Mouse (Mus musculus): ENCODE measurements around the gene Ehbp1l1. TPM values are rescaled to one million over a fixed set of nuclear protein-coding genes. Genes with fewer than 3 reads are reported as not detected.
"Not testable (repeated sequence)": the region's sequence is repeated elsewhere in the genome, so short reads cannot be mapped to it uniquely, and the experiment has no call there.

Gene Ehbp1l1
- polyA plus RNA-seq, 1 experiment from 2014 or later: 8.9 TPM

DNA sequence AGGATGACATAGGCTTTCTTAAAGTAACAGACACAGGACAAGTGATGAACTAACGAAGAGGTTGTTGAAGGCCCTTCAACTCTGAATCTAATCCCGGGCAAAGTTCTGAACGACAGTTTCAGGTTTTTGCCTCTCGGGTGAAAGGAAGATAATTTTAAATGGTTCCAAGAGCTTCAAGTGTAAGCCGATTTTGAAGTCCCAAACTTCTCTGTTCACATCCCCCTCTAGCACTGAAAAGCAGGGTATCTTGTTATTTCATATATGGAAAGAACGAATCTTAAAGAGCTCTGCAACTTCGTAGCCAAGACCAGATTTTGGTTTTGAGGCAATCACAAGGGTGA is 37.1 kb downstream of the Ehbp1l1 start:
- peaks cover 29% of the 10 kb centered on the region for H3K4me1 ChIP-seq (ENCODE audit: control insufficient read depth, insufficient read depth, low read length)
- H3K27ac ChIP-seq (ENCODE audit: low read depth, low read length): peak overlapping the region; percentile 82
- peak overlapping the region; percentile 86 for H3K4me3 ChIP-seq (ENCODE audit: low read depth, low read length)
- H3K9ac ChIP-seq (replicated peaks; ENCODE audit: low read depth, low read length): peak overlapping the region; percentile 81
- no peaks in the 10 kb centered on the region for H3K27me3 ChIP-seq (ENCODE audit: control insufficient read depth, insufficient read depth, low read length)
- ATAC-seq (ENCODE audit: low read depth): no peak
- no peaks in the 10 kb centered on the region for H3K9me3 ChIP-seq (ENCODE audit: control insufficient read depth, low read length)
- peak overlapping the region; percentile 95 for H3K4me2 ChIP-seq (ENCODE audit: low read depth, low read length)
- peaks cover 35% of the 10 kb centered on the region for H3K36me3 ChIP-seq (ENCODE audit: control insufficient read depth, insufficient read depth, low read length)
- 2% methylated on average over 7 of the region's 7 CpGs for WGBS

DNA sequence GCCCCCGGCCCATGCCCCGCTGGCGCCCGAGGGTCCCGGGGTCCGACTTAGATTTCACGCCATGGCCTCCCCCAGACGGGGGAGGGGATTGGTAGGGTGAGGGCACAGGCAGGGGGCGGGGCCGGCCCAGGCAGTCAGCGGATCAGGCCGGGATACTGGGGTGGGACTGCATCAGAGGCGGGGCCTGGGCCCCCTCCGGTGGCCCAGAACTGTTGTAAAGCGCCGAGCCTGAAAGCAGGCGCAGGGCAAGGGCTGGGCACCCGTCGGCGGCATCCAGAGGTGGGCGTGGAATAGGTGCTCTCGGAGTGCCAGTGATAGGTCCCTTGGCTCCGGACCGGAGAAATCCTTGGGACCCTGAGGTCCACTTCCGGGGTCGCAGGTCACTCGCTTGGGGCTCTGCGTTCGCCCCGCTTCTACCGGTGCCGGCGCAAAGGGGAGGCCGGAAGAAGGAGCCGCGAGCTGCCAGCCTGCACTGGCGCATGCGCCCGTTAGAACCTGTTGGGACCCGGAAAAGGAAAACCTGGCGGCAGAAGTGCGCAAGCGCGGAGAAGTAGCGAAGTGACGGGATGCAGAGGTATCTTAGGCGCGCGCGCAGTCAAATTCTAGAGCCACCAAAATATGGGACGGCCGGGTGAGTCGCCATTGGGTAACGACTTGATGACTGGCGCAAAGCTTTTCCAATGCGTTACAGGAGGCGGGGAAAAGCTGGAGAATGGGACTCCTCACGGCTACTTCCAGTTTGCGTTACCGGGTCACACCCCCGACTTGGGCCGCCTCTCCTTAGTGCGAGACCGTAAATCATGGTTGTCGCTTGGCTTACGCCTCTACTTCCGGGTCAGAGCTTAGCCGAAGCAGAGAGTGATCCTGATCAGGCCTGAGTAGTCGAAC is 37.7 kb downstream of the Ehbp1l1 start, which contains the start of the genes Map3k11 and Pcnx3:
Map3k11 (plus strand) TSS at position 543 of the 888 bp plus-strand sequence.
Pcnx3 (minus strand) TSS at position 709 of the 888 bp plus-strand sequence.
- peak; percentile 96 for ATAC-seq (ENCODE audit: low read depth)
- WGBS: under 1% methylated on average over 69 of the region's 69 CpGs
- Histone ChIP-seq H3K36me3 (ENCODE audit: control insufficient read depth, insufficient read depth, low read length) (peaks cover 40% of the 10 kb centered on the region), H3K9ac (replicated peaks; ENCODE audit: low read depth, low read length) (peak within 1 kb of the TSS; percentile 81), H3K4me1 (ENCODE audit: control insufficient read depth, insufficient read depth, low read length) (peaks cover 29% of the 10 kb centered on the region), H3K27me3 (ENCODE audit: control insufficient read depth, insufficient read depth, low read length) (no peaks in the 10 kb centered on the region), H3K4me3 (ENCODE audit: low read depth, low read length) (peak within 1 kb of the TSS; percentile 86), H3K9me3 (ENCODE audit: control insufficient read depth, low read length) (no peaks in the 10 kb centered on the region), H3K27ac (ENCODE audit: low read depth, low read length) (peak within 1 kb of the TSS; percentile 82), H3K4me2 (ENCODE audit: low read depth, low read length) (peak within 1 kb of the TSS; percentile 95)

- H3K27me3 ChIP-seq (ENCODE audit: control insufficient read depth, insufficient read depth, low read length): no peaks in the 10 kb centered on the region
- ATAC-seq (ENCODE audit: low read depth): no peak
- H3K9me3 ChIP-seq (ENCODE audit: control insufficient read depth, low read length): no peaks in the 10 kb centered on the region
- peaks cover 46% of the 10 kb centered on the region for H3K36me3 ChIP-seq (ENCODE audit: control insufficient read depth, insufficient read depth, low read length)
- peak overlapping the region; percentile 82; the same call in 1 of the 2 replicates for H3K27ac ChIP-seq (ENCODE audit: low read depth, low read length)
- peak overlapping the region; percentile 95 for H3K4me2 ChIP-seq (ENCODE audit: low read depth, low read length)
- WGBS: 18% methylated on average over 9 of the region's 9 CpGs
- peak overlapping the region; percentile 86 for H3K4me3 ChIP-seq (ENCODE audit: low read depth, low read length)
- peak overlapping the region; percentile 81 for H3K9ac ChIP-seq (replicated peaks; ENCODE audit: low read depth, low read length)
- H3K4me1 ChIP-seq (ENCODE audit: control insufficient read depth, insufficient read depth, low read length): peaks cover 29% of the 10 kb centered on the region
Measured at GRCm38 (mm10) chr19:5687738-5688137, 38.4 kb downstream of the Ehbp1l1 start.

GRCm38 (mm10) chr19:5686954-5687353 is 39.2 kb downstream of the Ehbp1l1 start:
- not testable (repeated sequence) for H3K9ac ChIP-seq (replicated peaks; ENCODE audit: low read depth, low read length); H3K27me3 ChIP-seq (ENCODE audit: control insufficient read depth, insufficient read depth, low read length); H3K4me3 ChIP-seq (ENCODE audit: low read depth, low read length); H3K9me3 ChIP-seq (ENCODE audit: control insufficient read depth, low read length); H3K27ac ChIP-seq (ENCODE audit: low read depth, low read length); H3K4me2 ChIP-seq (ENCODE audit: low read depth, low read length); ATAC-seq (ENCODE audit: low read depth)
- 89% methylated on average over 11 of the region's 12 CpGs for WGBS
- peaks cover 54% of the 10 kb centered on the region for H3K36me3 ChIP-seq (ENCODE audit: control insufficient read depth, insufficient read depth, low read length)
- H3K4me1 ChIP-seq (ENCODE audit: control insufficient read depth, insufficient read depth, low read length): peaks cover 29% of the 10 kb centered on the region

DNA sequence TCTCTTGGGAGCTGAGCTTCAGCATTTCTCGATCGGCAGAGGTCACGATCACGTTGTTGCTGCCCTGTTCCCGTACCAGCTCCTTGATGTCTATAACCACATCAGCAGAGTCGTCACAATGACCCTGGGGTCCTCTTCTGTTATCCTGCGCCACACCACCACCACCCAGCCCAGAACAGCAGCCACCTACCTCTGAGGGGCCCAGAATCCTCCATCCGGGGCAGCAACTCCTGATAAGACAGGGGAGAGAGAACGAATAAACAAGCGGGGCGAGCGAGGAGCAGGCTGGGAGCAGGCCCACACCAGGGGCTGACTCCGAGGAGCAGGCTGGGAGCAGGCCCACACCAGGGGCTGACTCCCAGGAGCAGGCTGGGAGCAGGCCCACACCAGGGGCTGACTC is 39.7 kb downstream of the Ehbp1l1 start:
- Histone ChIP-seq H3K27ac (ENCODE audit: low read depth, low read length) (no peak overlapping the region), H3K4me3 (ENCODE audit: low read depth, low read length) (no peak overlapping the region), H3K9me3 (ENCODE audit: control insufficient read depth, low read length) (no peaks in the 10 kb centered on the region), H3K9ac (replicated peaks; ENCODE audit: low read depth, low read length) (no peak overlapping the region), H3K4me2 (ENCODE audit: low read depth, low read length) (no peak overlapping the region), H3K27me3 (ENCODE audit: control insufficient read depth, insufficient read depth, low read length) (no peaks in the 10 kb centered on the region), H3K4me1 (ENCODE audit: control insufficient read depth, insufficient read depth, low read length) (peaks cover 27% of the 10 kb centered on the region), H3K36me3 (ENCODE audit: control insufficient read depth, insufficient read depth, low read length) (peaks cover 58% of the 10 kb centered on the region)
- WGBS: 95% methylated on average over 13 of the region's 13 CpGs
- no peak for ATAC-seq (ENCODE audit: low read depth)

DNA sequence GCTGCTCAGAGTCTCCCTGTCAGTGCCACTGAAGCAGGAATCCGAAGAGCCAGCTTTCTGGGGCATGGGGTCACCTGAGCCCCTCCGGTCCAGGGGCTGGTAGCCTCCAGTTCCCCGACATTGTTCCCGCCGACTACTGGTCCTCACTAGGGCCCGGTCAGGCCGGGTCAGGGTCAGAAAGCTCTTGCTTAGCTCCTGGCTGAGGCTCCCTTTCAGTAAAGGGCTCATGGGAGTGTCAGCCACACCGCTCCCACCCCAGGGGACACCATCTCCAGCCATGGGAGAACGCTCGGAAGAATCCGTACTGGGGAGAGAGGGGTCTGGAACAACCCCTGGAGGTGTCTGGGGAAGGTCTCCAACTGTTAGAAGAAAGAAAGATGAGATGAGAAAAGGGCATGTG is 40.3 kb downstream of the Ehbp1l1 start:
- no peaks in the 10 kb centered on the region for H3K27me3 ChIP-seq (ENCODE audit: control insufficient read depth, insufficient read depth, low read length)
- H3K9me3 ChIP-seq (ENCODE audit: control insufficient read depth, low read length): no peaks in the 10 kb centered on the region
- 96% methylated on average over 11 of the region's 11 CpGs for WGBS
- peaks cover 21% of the 10 kb centered on the region for H3K4me1 ChIP-seq (ENCODE audit: control insufficient read depth, insufficient read depth, low read length)
- ATAC-seq (ENCODE audit: low read depth): no peak
- H3K4me3 ChIP-seq (ENCODE audit: low read depth, low read length): no peak overlapping the region
- no peak overlapping the region for H3K4me2 ChIP-seq (ENCODE audit: low read depth, low read length)
- H3K27ac ChIP-seq (ENCODE audit: low read depth, low read length): no peak overlapping the region
- H3K9ac ChIP-seq (replicated peaks; ENCODE audit: low read depth, low read length): no peak overlapping the region
- H3K36me3 ChIP-seq (ENCODE audit: control insufficient read depth, insufficient read depth, low read length): peaks cover 58% of the 10 kb centered on the region

DNA sequence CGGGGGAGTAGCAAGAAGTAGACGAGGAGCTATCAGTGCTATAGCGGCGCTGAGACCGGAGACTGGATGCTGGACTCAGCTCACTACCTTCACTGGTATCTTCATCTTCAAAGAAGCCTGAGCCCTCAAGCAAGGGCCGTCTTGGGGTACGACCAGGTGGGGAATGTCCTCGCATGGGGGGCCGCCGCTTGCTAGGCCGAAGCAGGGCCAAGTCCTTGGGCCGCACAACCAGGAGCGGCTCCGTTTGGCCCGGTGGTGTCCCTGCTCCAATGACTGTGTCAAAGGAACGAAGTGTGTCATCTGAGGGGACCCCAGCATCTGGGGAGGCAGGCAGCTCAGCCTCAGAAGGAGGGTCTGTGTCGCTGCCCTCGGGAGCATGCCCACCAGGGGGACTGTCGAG is 40.7 kb downstream of the Ehbp1l1 start:
- ATAC-seq (ENCODE audit: low read depth): no peak
- Histone ChIP-seq H3K27ac (ENCODE audit: low read depth, low read length) (no peak overlapping the region), H3K9me3 (ENCODE audit: control insufficient read depth, low read length) (no peaks in the 10 kb centered on the region), H3K4me2 (ENCODE audit: low read depth, low read length) (no peak overlapping the region), H3K27me3 (ENCODE audit: control insufficient read depth, insufficient read depth, low read length) (no peaks in the 10 kb centered on the region), H3K4me3 (ENCODE audit: low read depth, low read length) (no peak overlapping the region), H3K36me3 (ENCODE audit: control insufficient read depth, insufficient read depth, low read length) (peaks cover 58% of the 10 kb centered on the region), H3K4me1 (ENCODE audit: control insufficient read depth, insufficient read depth, low read length) (peaks cover 17% of the 10 kb centered on the region), H3K9ac (replicated peaks; ENCODE audit: low read depth, low read length) (no peak overlapping the region)
- 93% methylated on average over 19 of the region's 19 CpGs for WGBS

GRCm38 (mm10) chr19:5684985-5685384 is 41.1 kb downstream of the Ehbp1l1 start:
- H3K9me3 ChIP-seq (ENCODE audit: control insufficient read depth, low read length): no peaks in the 10 kb centered on the region
- peaks cover 12% of the 10 kb centered on the region for H3K4me1 ChIP-seq (ENCODE audit: control insufficient read depth, insufficient read depth, low read length)
- H3K4me2 ChIP-seq (ENCODE audit: low read depth, low read length): no peak overlapping the region
- 92% methylated on average over 13 of the region's 13 CpGs for WGBS
- peaks cover 62% of the 10 kb centered on the region for H3K36me3 ChIP-seq (ENCODE audit: control insufficient read depth, insufficient read depth, low read length)
- no peak for ATAC-seq (ENCODE audit: low read depth)
- no peak overlapping the region for H3K27ac ChIP-seq (ENCODE audit: low read depth, low read length)
- H3K9ac ChIP-seq (replicated peaks; ENCODE audit: low read depth, low read length): no peak overlapping the region
- no peak overlapping the region for H3K4me3 ChIP-seq (ENCODE audit: low read depth, low read length)
- H3K27me3 ChIP-seq (ENCODE audit: control insufficient read depth, insufficient read depth, low read length): no peaks in the 10 kb centered on the region

DNA sequence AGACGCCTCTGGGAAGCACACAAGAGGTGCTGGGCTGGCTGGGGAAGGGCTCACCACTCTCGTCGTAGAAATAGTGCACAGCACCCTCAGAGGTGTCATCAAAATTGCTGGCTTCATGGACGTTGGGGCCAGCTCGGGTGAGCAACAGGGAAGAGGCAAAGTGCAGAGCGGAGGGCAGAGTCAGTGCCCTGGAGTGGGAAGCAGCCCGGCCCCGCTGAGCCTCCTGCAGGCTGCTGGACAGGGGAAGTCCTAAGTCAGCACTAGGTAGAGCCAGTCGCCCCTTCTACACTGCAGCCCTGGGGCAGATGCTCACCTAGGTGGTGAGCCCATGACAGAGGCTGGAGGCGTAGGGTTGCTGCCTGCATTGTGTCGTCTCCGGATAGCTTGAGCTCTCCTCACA is 41.9 kb downstream of the Ehbp1l1 start:
- no peaks in the 10 kb centered on the region for H3K27me3 ChIP-seq (ENCODE audit: control insufficient read depth, insufficient read depth, low read length)
- H3K4me1 ChIP-seq (ENCODE audit: control insufficient read depth, insufficient read depth, low read length): peaks cover 8% of the 10 kb centered on the region
- 93% methylated on average over 12 of the region's 12 CpGs for WGBS
- H3K36me3 ChIP-seq (ENCODE audit: control insufficient read depth, insufficient read depth, low read length): peaks cover 70% of the 10 kb centered on the region
- no peak overlapping the region for H3K27ac ChIP-seq (ENCODE audit: low read depth, low read length)
- no peak overlapping the region for H3K9ac ChIP-seq (replicated peaks; ENCODE audit: low read depth, low read length)
- no peak overlapping the region for H3K4me2 ChIP-seq (ENCODE audit: low read depth, low read length)
- H3K4me3 ChIP-seq (ENCODE audit: low read depth, low read length): no peak overlapping the region
- ATAC-seq (ENCODE audit: low read depth): no peak
- H3K9me3 ChIP-seq (ENCODE audit: control insufficient read depth, low read length): no peaks in the 10 kb centered on the region
